Mouse (Mus musculus): ENCODE results near the gene Gm28308. TPM values are rescaled to one million over a fixed set of nuclear protein-coding genes. Genes with fewer than 3 reads are reported as not detected.
A peak's percentile ranks its signal among the peaks of the same experiment; 100 is the strongest.

The Gm28308 gene
- total and polyA plus RNA-seq, 3 experiments: 1.0 to 1.9 TPM; not detected in 1

DNA sequence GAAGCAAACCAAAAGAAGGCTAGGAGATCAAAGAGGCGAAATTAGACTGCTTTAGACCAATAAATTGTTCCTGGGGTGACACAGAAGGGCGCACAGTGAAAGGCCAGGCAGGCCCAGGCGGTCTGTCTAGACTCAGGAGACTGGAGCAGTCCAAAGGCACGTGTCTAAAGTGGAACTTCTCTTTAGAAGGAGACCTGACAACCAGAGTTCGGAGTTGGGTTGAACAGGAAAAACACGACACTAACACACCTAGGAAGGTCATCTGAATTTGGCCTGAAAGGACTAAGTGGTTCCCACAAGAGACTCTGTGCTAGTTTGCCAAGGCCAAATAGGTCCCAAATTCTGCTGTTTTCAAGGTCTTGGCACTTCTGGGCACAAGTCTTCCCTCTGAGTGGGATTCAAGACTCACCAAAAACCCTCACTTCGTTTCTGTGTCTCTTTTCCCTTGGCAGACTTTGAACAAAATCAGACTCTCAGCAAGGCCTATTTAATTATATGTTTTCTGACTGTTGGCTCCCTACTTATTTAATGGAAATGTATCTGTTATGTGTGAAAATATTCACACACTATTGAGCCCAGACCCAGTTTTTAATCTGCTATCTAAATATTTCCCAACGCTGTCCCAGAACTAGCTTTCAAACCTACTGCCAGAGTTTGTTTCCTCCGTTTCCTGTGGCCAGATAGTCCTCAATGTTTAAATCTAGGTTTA is 6.2 kb upstream of the Gm28308 start:
- no peak for DNase-seq

- DNase-seq: no peak
Measured at GRCm38 (mm10) chr6:52218643-52219215, 5.6 kb upstream of the Gm28308 start.

GRCm38 (mm10) chr6:52217895-52218642 is 4.9 kb upstream of the Gm28308 start:
- no peak for DNase-seq

GRCm38 (mm10) chr6:52217459-52217768 is 4.3 kb upstream of the Gm28308 start:
- DNase-seq: peak; percentile 90

DNA sequence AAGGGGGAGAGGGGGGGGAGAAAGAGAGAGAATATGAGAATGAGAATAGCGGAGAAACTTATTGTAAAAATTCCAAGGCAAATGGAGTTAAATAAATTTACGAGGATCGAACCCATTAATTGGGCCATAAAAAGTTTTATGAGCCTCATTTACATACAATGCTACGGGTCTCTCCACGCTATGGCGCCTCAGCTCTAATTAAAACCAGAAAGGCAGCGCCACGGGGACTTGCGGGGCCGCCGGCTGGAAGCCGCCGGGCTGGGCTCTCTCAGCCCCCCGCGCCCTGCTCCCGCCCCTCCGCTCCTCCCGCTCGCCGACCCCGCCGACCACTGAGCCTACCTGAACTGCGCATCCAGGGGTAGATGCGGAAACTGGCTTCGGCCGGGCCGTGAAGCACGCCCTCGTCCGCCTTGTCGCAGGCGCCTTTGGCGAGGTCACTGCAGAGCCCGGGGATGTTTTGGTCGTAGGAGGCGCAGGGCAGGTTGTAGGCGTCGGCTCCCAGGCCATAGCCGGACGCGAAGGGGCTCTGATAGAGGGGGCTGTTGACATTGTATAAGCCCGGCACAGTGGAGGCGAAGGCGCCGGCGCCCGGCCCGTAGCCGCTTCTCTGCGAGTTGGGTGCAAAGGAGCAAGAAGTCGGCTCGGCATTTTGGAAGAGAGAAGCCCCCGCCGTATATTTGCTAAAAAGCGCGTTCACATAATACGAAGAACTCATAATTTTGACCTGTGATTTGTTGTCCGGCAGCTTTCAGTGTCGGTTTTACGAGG is 3.7 kb upstream of the Gm28308 start:
- peak; percentile 74 for DNase-seq

DNA sequence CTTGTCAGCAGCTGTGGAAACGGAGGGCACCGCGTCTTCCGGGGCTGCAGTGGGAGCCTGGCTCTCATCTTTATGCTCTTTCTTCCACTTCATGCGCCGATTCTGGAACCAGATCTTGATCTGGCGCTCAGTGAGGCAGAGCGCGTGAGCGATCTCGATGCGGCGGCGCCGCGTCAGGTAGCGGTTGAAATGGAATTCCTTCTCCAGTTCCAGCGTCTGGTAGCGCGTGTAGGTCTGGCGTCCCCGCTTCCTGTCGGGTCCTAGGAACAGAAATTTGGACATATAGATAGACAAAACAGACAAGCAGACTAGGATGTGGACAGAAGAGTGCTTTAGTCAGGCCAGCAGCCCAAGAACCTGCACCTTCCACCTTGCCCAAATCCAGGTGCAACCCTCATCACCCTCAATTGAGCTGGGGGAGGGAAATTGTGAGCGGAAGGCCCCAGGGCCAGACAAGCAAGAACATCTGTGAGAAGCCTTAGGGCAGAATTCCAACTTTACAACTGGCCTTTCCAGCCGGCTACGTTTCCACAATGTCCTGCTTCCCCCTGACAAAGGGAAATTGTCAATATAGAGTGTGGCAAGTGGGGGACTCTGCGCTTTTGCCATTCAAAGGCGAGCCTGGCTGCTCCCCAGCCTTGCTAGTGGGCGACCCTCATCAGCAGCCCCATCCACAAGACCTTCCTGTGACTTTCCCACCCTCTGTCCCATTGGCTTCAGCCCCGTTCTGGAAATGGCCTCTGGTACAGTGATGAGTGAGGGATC is 2.8 kb upstream of the Gm28308 start:
- no peak for DNase-seq

GRCm38 (mm10) chr6:52215070-52215469 is 1.9 kb upstream of the Gm28308 start:
- no peak for DNase-seq

- DNase-seq: no peak
Measured at GRCm38 (mm10) chr6:52214271-52214670, 1.1 kb upstream of the Gm28308 start.

GRCm38 (mm10) chr6:52212556-52213118 is 502 bp downstream of the Gm28308 start:
- DNase-seq: peak; percentile 79

DNA sequence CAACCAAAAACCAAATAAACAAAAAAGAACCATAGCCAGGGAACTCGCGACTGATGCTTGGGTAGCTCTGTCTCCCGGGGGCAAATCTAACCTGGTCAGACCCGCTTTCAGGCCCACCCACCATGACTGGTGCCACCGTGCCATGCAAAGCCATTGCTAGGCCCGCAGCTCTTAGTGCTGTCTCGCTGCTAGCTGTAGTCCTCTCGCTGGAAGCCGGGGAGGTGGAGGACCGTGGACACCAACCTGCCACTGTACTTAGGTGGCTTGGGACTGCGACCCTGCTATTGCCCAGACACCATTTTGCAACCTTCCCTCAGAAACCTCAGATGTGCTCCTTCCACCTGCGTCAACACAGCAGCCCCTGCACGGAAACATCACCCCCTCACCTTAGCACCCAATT is 1.2 kb downstream of the Gm28308 start:
- peak; percentile 56 for DNase-seq

GRCm38 (mm10) chr6:52211170-52211935 is 1.8 kb downstream of the Gm28308 start:
- peak; percentile 90 for DNase-seq

GRCm38 (mm10) chr6:52209685-52210046 is 3.5 kb downstream of the Gm28308 start:
- no peak for DNase-seq

DNA sequence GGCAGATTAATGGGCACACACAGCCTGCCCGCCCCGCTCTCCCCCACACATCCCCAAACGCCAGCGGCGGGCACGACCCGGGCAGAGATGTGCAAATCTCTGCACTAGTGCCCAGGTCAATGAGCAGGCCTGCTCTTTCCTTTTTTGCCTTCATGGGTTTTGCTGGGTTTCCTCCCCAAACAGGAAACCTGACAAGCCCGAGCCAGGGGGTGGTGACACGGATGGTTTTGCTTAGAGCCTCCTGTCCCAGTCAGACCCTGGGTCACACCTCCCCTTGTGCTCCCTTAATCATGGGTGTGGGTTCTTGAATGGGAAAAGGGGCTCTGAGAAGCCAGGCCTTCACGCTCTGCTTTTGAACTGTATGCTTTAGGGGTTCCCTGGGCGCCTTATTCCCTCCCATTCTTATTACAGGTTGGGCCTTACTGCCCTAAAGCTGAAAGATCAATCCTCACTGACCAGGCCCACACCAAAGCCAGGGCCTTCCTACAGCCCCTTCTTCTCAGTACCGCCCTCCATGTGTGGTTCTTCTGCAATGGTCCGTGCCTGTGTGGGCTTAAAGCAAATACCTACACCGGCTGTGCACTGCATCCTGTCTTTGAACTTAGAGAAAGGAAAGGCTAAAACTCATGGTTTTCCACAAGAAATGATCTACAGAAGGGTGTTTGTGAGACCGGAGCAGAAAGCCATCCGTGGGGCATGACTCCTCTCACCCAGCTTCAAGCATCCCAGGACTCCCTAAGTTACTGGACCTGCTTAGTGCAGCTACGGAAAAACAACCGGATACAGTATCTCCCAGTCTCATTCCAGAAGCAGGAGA is 4.1 kb downstream of the Gm28308 start:
- peak; percentile 61 for DNase-seq

DNA sequence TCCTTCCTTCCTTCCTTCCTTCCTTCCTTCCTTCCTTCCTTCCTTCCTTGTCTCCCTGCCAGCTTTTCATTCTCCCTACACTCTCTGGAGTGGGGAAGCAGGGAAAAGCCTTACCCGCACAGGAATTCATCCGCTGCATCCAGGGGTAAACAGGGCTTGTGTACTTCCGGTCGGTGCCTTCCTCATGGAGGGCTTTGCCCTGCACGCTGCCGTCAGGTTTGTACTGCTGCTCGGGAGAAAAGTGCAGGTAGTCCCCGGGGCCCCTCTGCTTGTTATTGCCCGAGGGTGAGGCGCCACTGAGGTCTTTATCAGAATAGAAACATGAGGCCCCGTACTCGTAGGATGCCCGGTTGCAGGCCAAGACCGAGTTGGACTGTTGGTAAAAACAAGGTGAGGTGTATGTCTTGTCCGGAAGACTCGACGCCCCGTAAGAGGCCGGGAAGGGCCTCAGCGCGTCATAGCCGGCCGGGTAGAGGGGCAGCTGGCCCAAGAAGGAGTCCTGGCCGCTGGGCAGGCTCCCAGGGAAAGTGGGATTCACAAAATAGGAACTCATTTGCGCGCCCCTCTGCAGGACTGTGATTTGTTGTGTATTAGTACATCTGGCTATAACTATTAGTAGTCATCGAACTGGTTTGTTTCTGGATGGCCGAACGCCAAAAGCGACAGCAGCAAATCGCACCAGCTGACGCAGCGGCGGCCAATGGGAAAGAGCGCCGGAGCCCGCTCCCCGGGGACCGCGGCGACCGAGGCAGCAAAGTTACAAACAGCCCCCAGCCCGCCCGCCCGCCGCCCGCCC is 4.9 kb downstream of the Gm28308 start, which contains the start of gene Hoxa6:
TSS of gene Hoxa6 (minus strand) at position 651 of the 796 bp plus-strand sequence.
- DNase-seq: peak; percentile 85

DNA sequence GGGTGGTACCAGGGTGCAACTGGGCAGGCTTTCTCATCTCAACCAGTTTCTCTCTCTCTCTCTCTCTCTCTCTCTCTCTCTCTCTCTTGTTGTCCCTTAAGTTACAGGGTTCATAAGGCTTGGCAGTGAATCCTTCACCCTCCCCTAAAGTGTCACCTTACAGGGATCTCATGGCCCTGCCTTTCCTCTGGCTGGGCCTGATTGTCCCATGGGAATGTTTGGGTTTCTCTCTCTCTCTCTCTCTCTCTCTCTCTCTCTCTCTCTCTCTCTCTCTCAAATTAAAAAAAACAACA is 5.5 kb downstream of the Gm28308 start:
- no peak for DNase-seq

- no peak for DNase-seq
Measured at GRCm38 (mm10) chr6:52206882-52207683, 6.1 kb downstream of the Gm28308 start.

DNA sequence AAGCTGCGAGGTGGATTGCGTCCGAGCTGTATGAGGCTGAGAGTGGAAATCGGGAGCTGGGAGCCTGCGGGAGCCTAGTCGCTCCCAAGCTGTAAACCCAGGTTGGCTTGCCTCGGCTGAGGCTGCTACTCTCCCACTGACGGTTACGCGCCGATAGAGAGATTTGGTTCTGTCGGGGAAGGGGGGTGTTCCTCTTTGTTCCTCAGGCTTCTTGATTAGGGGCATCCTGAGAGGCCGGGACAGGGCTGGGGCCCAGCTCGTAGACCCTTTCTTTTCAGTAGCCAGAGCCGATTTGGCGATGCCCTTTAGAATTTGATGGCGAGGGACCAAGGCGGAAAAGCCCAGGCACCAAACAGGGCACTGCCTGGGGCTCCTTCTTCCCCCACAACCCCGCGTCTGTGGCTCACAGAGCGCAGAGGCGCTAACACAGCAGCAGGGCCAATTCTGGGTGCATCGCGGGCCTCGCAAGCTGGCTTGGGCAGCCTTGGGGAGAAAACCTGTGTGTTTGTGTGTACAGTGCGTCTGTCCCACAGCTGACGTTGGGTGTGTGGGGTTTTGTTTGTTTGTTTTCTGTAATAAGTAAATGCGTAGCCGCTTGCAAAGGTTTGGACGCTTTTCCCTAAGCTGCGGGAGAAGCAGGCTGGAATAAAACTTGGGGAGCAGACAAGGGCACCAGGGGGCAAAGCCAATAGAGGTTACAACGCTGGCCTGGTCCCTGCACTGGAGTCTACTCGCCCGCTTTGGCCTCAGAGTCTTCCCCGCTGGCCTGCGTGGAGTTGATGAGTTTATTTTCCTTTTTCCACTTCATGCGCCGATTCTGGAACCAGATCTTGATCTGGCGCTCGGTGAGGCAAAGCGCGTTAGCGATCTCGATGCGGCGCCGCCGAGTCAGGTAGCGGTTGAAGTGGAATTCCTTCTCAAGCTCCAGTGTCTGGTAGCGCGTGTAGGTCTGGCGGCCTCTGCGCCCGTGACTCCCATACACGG is 7.2 kb downstream of the Gm28308 start:
- DNase-seq: no peak

Data from adrenal gland, adult 2 months (tissue).